Mouse (Mus musculus) heart, embryonic 13.5 days (tissue): Measurements from ENCODE around the gene Zfp831. TPM values are rescaled to one million over a fixed set of nuclear protein-coding genes. Genes with fewer than 3 reads are reported as not detected.

Experiments
- ATAC-seq: fragments of 200-750 bp; cut with Nextera tagmentation; 2 replicates; pipeline ENCODE4 v1.8.0; 2017; ENCODE audit warnings: moderate TSS enrichment; ENCODE audit not compliant: insufficient number of reproducible peaks, low FRiP score, low TSS enrichment; ENCODE audit errors: extremely low read depth
- H3K27ac ChIP-seq: fragments of 300-500 bp; sonication (generic); replicated peaks from 2 replicates; pipeline ENCODE4 v1.5.1; 2015; ENCODE audit warnings: moderate library complexity, mild to moderate bottlenecking, inconsistent platforms
- H3K27me3 ChIP-seq: fragments of 300-500 bp; sonication (generic); replicated peaks from 2 replicates; pipeline ENCODE4 v1.6.1; 2015; ENCODE audit warnings: mild to moderate bottlenecking, inconsistent platforms
- H3K36me3 ChIP-seq: fragments of 300-500 bp; sonication (generic); 2 replicates; pipeline ENCODE4 v1.6.1; 2015; ENCODE audit warnings: mild to moderate bottlenecking, inconsistent platforms
- H3K4me1 ChIP-seq: fragments of 300-500 bp; sonication (generic); 2 replicates; pipeline ENCODE4 v1.6.1; 2015; ENCODE audit warnings: inconsistent platforms
- H3K4me2 ChIP-seq: fragments of 300-500 bp; sonication (generic); 2 replicates; pipeline ENCODE4 v1.6.1; 2015; ENCODE audit warnings: inconsistent platforms, mild to moderate bottlenecking, moderate library complexity
- H3K4me3 ChIP-seq: fragments of 300-500 bp; sonication (generic); 2 replicates; pipeline ENCODE4 v1.5.1; 2015; ENCODE audit warnings: moderate library complexity, mild to moderate bottlenecking, inconsistent platforms
- H3K9ac ChIP-seq: fragments of 300-500 bp; sonication (generic); 2 replicates; pipeline ENCODE4 v1.6.1; 2015; ENCODE audit warnings: inconsistent platforms, mild to moderate bottlenecking, moderate library complexity
- H3K9me3 ChIP-seq: fragments of 300-500 bp; sonication (generic); 2 replicates; pipeline ENCODE4 v1.6.1; 2016; ENCODE audit warnings: inconsistent platforms
- WGBS: fragments of 180-500 bp; shearing (Covaris S2); methylation state at CpG from one replicate; pipeline ENCODE4 v1.1.7; 2015; ENCODE audit warnings: mixed read lengths; 5-methylcytosine and 5-hydroxymethylcytosine counted together
- polyA plus RNA-seq: library from polyadenylated mRNA; unstranded; fragments of >200 nt; fragmentation: Nextera tagmentation; extraction: Ambion mirVana; gene quantifications from 2 replicates; pipeline ENCODE4 v1.2.1, GENCODE M21; 2015

Zfp831 gene
- polyA plus RNA-seq, 1 experiment from 2014 or later, result 0.01 TPM

DNA sequence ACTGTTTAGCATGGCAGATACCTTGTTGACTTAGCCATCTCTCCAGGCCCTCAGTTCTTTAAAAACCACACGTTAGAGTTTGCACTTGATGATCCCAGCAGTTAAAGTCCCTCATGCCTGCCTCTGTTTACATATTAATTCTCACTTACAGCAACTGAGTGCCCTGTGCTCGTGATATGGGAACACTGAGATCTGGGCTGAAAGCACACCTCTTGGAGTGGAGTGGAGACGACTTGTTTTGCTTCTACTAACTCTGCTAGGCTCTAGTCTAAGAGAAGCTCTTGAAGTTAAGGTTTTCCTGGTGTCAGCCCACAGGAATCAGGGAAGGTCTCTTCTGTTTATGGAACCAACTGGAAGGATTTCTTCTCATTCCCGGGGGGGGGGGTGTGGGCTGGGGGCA lies 9.5 kb downstream of the Zfp831 start:
- H3K4me2 ChIP-seq, result no peak overlapping the region
- no peaks in the 10 kb centered on the region for H3K27me3 ChIP-seq
- 45% methylated on average over 4 of the region's 4 CpGs for WGBS
- peaks cover 5% of the 10 kb centered on the region; the same call in 1 of the 2 replicates for H3K9me3 ChIP-seq
- H3K4me1 ChIP-seq, result no peaks in the 10 kb centered on the region
- ATAC-seq, result no peak
- H3K36me3 ChIP-seq, result no peaks in the 10 kb centered on the region
- H3K9ac ChIP-seq, result no peak overlapping the region
- H3K27ac ChIP-seq, result no peak overlapping the region
- no peak overlapping the region for H3K4me3 ChIP-seq

DNA sequence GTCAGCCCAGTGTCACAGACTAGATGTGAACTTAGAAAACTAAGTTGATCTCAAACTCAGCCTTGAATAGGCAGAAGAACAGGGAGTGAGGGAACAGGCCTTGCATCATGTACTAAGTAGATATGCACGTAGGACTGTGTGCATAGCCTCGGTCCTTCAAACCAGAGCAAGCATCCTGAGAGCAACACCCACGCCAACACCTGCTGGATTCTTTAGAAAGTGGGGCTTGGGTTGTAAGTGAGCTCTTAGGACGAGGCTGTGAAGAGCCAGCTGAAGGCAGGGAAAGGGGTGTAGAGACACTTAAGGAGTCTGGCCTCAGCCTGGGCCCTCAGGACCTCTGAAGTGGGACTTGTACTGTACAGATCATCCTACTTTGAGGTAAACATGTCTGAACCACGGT lies 12.0 kb downstream of the Zfp831 start:
- no peak overlapping the region for H3K9ac ChIP-seq
- no peak overlapping the region for H3K4me3 ChIP-seq
- H3K36me3 ChIP-seq, result no peaks in the 10 kb centered on the region
- H3K4me1 ChIP-seq, result no peaks in the 10 kb centered on the region
- no peaks in the 10 kb centered on the region for H3K9me3 ChIP-seq
- H3K4me2 ChIP-seq, result no peak overlapping the region
- H3K27ac ChIP-seq, result no peak overlapping the region
- WGBS, result 67% methylated on average over 5 of the region's 5 CpGs
- ATAC-seq, result no peak
- H3K27me3 ChIP-seq, result no peaks in the 10 kb centered on the region

DNA sequence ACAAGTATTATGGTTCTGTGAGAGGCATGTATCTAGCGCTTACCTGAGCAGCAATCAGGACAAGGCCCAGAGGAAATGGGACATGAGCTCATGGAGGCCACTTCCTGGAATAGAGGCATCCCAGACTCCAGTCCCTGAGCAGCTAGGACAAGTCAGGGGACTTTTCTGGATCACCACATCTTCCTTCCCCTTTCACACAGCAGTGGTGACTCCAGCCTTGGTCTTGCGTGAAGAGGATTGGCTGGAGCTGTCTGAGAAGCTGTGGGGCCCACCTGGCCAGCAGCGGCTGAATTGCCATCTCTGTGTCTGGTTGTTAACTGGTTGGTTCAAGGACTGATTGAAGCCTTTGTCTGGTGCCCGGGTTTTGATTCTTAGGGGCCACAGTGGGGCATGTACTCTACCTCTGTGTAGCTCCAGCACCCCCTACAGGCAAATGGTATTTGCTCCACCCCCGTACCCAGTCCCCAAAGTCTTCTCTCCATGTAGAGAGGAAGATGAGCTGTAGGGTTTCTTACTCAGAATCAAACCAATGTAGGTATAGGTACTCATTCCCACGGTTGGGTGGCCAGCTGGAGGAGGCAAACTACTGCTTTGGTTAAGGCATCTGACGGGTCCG lies 15.0 kb downstream of the Zfp831 start:
- WGBS, result 67% methylated on average over 8 of the region's 8 CpGs
- ATAC-seq, result no peak

DNA sequence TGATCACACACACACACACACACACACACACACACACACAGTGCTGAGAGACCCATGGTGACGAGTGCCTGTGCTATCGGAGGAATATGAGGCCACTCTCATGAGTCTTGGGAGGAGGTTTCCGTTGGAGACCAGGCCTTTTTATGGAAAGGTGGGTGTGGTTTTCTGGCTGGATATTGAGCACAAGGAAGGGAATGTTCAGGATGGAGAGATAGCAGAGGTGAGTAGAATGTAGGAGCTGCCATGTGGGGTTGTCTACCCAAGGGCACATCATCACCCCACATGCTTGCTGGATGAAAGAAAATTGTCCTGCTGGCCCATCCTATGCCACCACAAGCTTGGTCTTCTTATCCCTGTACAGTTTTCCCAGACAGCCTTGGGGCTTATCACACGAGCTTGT lies 16.5 kb downstream of the Zfp831 start:
- 70% methylated on average over 4 of the region's 4 CpGs for WGBS
- Histone ChIP-seq H3K27ac (no peak overlapping the region), H3K4me1 (no peaks in the 10 kb centered on the region), H3K9me3 (no peaks in the 10 kb centered on the region), H3K27me3 (no peaks in the 10 kb centered on the region), H3K36me3 (no peaks in the 10 kb centered on the region), H3K4me2 (no peak overlapping the region), H3K4me3 (no peak overlapping the region), H3K9ac (no peak overlapping the region)
- ATAC-seq, result no peak

More for the DNA sequence above, 15.0 kb downstream of the Zfp831 start:
- H3K27ac ChIP-seq, result no peak overlapping the region
- H3K4me1 ChIP-seq, result no peaks in the 10 kb centered on the region
- H3K4me2 ChIP-seq, result no peak overlapping the region
- H3K9ac ChIP-seq, result no peak overlapping the region
- no peaks in the 10 kb centered on the region for H3K36me3 ChIP-seq
- no peaks in the 10 kb centered on the region for H3K27me3 ChIP-seq
- no peak overlapping the region for H3K4me3 ChIP-seq
- no peaks in the 10 kb centered on the region for H3K9me3 ChIP-seq

DNA sequence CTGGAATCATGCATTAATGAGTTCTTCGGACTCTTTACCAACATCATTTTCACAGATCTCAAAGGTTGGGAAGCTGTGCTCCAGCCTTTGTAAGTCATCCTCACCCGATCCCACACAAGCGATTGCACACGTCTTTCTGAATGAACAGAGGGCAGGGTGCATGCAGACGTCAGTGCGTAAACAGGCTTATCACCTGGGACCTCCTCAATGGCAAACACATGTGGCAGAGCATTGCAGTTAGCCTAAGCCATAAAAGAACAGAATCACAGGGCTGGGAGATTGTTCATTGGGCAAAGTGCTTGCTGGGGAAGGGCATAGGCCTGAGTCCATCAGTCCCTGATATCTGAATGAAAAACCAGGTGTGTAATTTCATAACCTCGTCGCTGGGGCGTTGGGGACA lies 17.0 kb downstream of the Zfp831 start:
- no peaks in the 10 kb centered on the region for H3K27me3 ChIP-seq
- WGBS, result 80% methylated on average over 9 of the region's 9 CpGs
- no peak overlapping the region for H3K4me2 ChIP-seq
- H3K9ac ChIP-seq, result no peak overlapping the region
- H3K4me1 ChIP-seq, result no peaks in the 10 kb centered on the region
- H3K36me3 ChIP-seq, result no peaks in the 10 kb centered on the region
- H3K27ac ChIP-seq, result no peak overlapping the region
- H3K9me3 ChIP-seq, result no peaks in the 10 kb centered on the region
- no peak for ATAC-seq
- H3K4me3 ChIP-seq, result no peak overlapping the region

GRCm38 (mm10) chr2:174661436-174662171 lies 18.3 kb downstream of the Zfp831 start:
- Histone ChIP-seq H3K36me3 (no peaks in the 10 kb centered on the region), H3K27ac (no peak overlapping the region)
- 41% methylated on average over 7 of the region's 7 CpGs for WGBS

DNA sequence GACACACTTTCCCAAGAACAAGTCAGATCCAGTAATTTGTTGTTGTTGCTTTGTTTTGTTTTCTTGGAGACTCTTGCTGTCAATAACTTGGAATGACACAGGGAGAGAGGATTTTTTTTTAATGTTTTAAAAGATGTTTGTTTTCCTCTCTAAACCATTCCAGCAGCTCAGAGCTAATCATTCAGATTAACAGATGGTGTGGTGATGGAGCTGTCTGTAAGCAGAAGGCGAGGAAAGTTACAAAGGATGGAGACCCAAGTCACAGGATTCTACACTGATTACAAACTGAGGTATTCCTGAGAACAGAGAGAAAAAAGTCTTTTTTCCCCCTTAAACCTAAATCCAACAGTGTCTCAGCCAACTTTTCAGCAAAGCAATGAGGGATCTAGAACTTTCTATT lies 19.3 kb downstream of the Zfp831 start:
- Histone ChIP-seq H3K36me3 (no peaks in the 10 kb centered on the region), H3K27me3 (no peaks in the 10 kb centered on the region), H3K4me1 (no peaks in the 10 kb centered on the region), H3K4me2 (no peak overlapping the region), H3K4me3 (no peak overlapping the region), H3K9me3 (no peaks in the 10 kb centered on the region), H3K27ac (no peak overlapping the region), H3K9ac (no peak overlapping the region)
- no peak for ATAC-seq
- WGBS, result 60% methylated on average over 1 of the region's 1 CpGs

More at GRCm38 (mm10) chr2:174661436-174662171, 18.3 kb downstream of the Zfp831 start:
- ATAC-seq, result no peak
- H3K4me3 ChIP-seq, result no peak overlapping the region
- no peaks in the 10 kb centered on the region for H3K9me3 ChIP-seq
- no peak overlapping the region for H3K9ac ChIP-seq
- H3K4me1 ChIP-seq, result no peaks in the 10 kb centered on the region
- H3K4me2 ChIP-seq, result no peak overlapping the region
- no peaks in the 10 kb centered on the region for H3K27me3 ChIP-seq

- H3K27me3 ChIP-seq, result peaks cover under 1% of the 10 kb centered on the region
- H3K4me2 ChIP-seq, result no peak overlapping the region
- no peak overlapping the region for H3K4me3 ChIP-seq
- ATAC-seq, result no peak
- 35% methylated on average over 5 of the region's 5 CpGs for WGBS
- H3K9ac ChIP-seq, result no peak overlapping the region
- no peaks in the 10 kb centered on the region for H3K4me1 ChIP-seq
- H3K36me3 ChIP-seq, result no peaks in the 10 kb centered on the region
- H3K9me3 ChIP-seq, result no peaks in the 10 kb centered on the region
- no peak overlapping the region for H3K27ac ChIP-seq
Observed at GRCm38 (mm10) chr2:174665404-174665803, 22.1 kb downstream of the Zfp831 start.

- no peaks in the 10 kb centered on the region for H3K9me3 ChIP-seq
- no peak overlapping the region for H3K4me2 ChIP-seq
- no peak overlapping the region for H3K9ac ChIP-seq
- ATAC-seq, result no peak
- H3K27me3 ChIP-seq, result peaks cover 27% of the 10 kb centered on the region
- 52% methylated on average over 3 of the region's 3 CpGs for WGBS
- H3K4me1 ChIP-seq, result peaks cover 17% of the 10 kb centered on the region
- no peak overlapping the region for H3K27ac ChIP-seq
- H3K4me3 ChIP-seq, result no peak overlapping the region
- no peaks in the 10 kb centered on the region for H3K36me3 ChIP-seq
Observed at GRCm38 (mm10) chr2:174668806-174669205, 25.5 kb downstream of the Zfp831 start.

- H3K27ac ChIP-seq, result no peak overlapping the region
- H3K4me1 ChIP-seq, result peaks cover 26% of the 10 kb centered on the region
- H3K36me3 ChIP-seq, result no peaks in the 10 kb centered on the region
- no peak for ATAC-seq
- peak overlapping the region; percentile 60 for H3K4me3 ChIP-seq
- WGBS, result 15% methylated on average over 11 of the region's 11 CpGs
- peaks cover 36% of the 10 kb centered on the region for H3K27me3 ChIP-seq
- H3K9ac ChIP-seq, result peak overlapping the region; percentile 78; the same call in 1 of the 2 replicates
- peak overlapping the region; percentile 96 for H3K4me2 ChIP-seq
- no peaks in the 10 kb centered on the region for H3K9me3 ChIP-seq
Observed at GRCm38 (mm10) chr2:174672506-174673190, 29.3 kb downstream of the Zfp831 start.

DNA sequence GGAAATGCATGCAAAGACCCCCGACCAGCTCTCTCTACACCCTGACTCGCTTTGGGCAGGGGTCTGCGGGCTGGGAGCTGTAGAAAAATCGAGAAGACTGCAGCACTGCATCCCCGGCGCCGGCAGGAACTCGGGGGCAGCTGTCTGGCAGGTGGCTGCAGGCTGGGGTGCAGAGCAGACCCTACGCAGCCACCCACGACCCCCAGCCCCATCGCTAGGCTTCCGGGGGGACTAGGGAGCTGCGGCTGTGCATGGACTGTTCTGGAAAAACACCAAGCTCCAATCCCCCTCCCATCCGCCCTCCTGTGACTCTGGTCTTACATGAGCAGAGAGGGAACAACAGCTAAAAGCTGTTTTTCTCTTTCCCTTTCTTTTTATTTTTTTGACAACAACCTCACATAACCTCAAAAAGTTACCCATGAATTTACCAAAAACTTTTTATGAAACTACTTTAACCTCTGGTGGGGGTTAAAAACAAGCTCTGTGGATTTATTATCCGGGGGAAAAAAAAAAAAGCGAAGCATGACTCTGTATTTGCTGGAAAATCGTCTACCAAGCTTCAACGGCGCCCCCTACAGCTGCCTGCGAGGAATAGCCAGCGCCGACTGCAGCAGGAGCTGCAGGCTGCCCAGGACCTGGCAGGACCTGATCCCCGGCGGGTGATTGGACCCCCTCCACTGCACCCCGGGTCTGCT lies 30.4 kb downstream of the Zfp831 start:
- H3K4me2 ChIP-seq, result peak overlapping the region; percentile 96
- H3K4me1 ChIP-seq, result peaks cover 26% of the 10 kb centered on the region
- peak overlapping the region; percentile 60 for H3K4me3 ChIP-seq
- no peak overlapping the region for H3K27ac ChIP-seq
- H3K9me3 ChIP-seq, result no peaks in the 10 kb centered on the region
- H3K9ac ChIP-seq, result peak overlapping the region; percentile 78
- WGBS, result under 1% methylated on average over 25 of the region's 25 CpGs
- peaks cover 36% of the 10 kb centered on the region for H3K27me3 ChIP-seq
- ATAC-seq, result 0 out of 2 replicates have a peak, but pooled peaks have one; percentile 46
- H3K36me3 ChIP-seq, result no peaks in the 10 kb centered on the region
